Mouse (Mus musculus) heart, embryonic 12.5 days (tissue): ENCODE measurements at regions not wholly inside any gene's neighbourhood (a gene's known extent, or its start where the extent isn't known, plus 50 kb on each side); places are given as distances from the start of the nearest gene placed in this dataset.

Source experiments
- ATAC-seq: fragments of 200-750 bp; cut with Nextera tagmentation; 2 replicates; pipeline ENCODE4 v1.8.0; 2017; ENCODE audit warnings: moderate TSS enrichment, moderate library complexity; ENCODE audit not compliant: insufficient number of reproducible peaks, low FRiP score
- H3K27ac ChIP-seq: fragments of 300-500 bp; sonication (generic); 2 replicates; pipeline ENCODE4 v1.5.1; 2016; ENCODE audit warnings: mild to moderate bottlenecking, moderate library complexity; ENCODE audit not compliant: poor library complexity, severe bottlenecking
- H3K27me3 ChIP-seq: fragments of 300-500 bp; sonication (generic); replicated peaks from 2 replicates; pipeline ENCODE4 v1.6.1; 2016; ENCODE audit warnings: mild to moderate bottlenecking, moderate library complexity
- H3K36me3 ChIP-seq: fragments of 300-500 bp; sonication (generic); 2 replicates; pipeline ENCODE4 v1.6.1; 2016; ENCODE audit warnings: mild to moderate bottlenecking, moderate library complexity
- H3K4me1 ChIP-seq: fragments of 300-500 bp; sonication (generic); replicated peaks from 2 replicates; pipeline ENCODE4 v1.6.1; 2016; ENCODE audit warnings: mild to moderate bottlenecking
- H3K4me2 ChIP-seq: fragments of 300-500 bp; sonication (generic); 2 replicates; pipeline ENCODE4 v1.6.1; 2016; ENCODE audit warnings: mild to moderate bottlenecking, moderate library complexity
- H3K4me3 ChIP-seq: fragments of 300-500 bp; sonication (generic); 2 replicates; pipeline ENCODE4 v1.5.1; 2016; ENCODE audit warnings: mild to moderate bottlenecking
- H3K9ac ChIP-seq: fragments of 300-500 bp; sonication (generic); 2 replicates; pipeline ENCODE4 v1.6.1; 2016; ENCODE audit warnings: mild to moderate bottlenecking, moderate library complexity
- H3K9me3 ChIP-seq: fragments of 300-500 bp; sonication (generic); replicated peaks from 2 replicates; pipeline ENCODE4 v1.6.1; 2016; ENCODE audit warnings: mild to moderate bottlenecking, moderate library complexity
- WGBS: fragments of 180-500 bp; shearing (Covaris S2); methylation state at CpG from one replicate; pipeline ENCODE4 v1.1.7; 2016; 5-methylcytosine and 5-hydroxymethylcytosine counted together

DNA sequence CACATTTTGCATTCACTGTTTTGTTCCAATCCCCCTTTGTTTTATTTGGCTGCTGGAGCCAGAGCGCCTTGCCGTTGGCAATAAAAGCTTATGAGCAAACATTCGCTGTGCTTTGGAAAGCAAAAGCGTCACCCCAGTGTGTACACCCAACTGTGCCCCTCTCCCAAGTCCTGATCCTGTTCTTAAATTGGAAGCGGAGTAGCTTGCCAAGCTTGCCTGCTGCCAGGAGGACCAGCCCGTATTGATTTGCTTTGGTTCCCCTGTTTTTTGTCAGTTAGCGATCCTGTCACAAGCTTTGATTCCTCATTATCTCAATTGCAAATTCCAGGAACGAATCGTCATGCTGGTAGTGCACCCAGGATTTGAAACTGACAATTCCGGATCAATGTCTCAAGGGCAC lies 917.5 kb downstream of the Olfm4 start:
- Histone ChIP-seq H3K9me3 (no peaks in the 10 kb centered on the region), H3K36me3 (no peaks in the 10 kb centered on the region), H3K27me3 (no peaks in the 10 kb centered on the region), H3K4me2 (no peak overlapping the region), H3K4me3 (no peak overlapping the region), H3K27ac (no peak overlapping the region), H3K4me1 (no peaks in the 10 kb centered on the region), H3K9ac (no peak overlapping the region)
- WGBS = 68% methylated on average over 10 of the region's 10 CpGs
- ATAC-seq = no peak

DNA sequence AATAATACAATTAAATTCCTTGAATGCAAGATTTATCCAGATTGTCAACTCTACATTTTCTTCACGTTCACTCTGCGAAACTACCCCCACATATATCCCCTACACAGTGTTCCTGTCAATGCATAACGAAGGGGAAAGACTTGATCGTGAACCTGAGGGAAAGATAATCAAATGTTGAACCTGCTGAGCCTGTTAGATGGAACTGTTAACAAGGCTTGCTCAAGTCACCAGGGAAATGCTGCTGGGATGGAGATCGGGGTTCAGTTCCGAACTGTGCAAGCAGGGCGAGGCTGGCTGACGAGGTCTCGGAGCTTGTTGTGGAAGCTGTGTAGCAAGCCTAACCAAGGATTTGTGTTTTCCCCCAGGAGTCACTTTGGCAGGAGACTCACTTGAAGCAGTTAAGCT lies 917.9 kb downstream of the Olfm4 start:
- no peak overlapping the region for H3K4me3 ChIP-seq
- H3K9me3 ChIP-seq = no peaks in the 10 kb centered on the region
- no peaks in the 10 kb centered on the region for H3K27me3 ChIP-seq
- ATAC-seq = no peak
- H3K27ac ChIP-seq = no peak overlapping the region
- H3K9ac ChIP-seq = no peak overlapping the region
- H3K4me2 ChIP-seq = no peak overlapping the region
- no peaks in the 10 kb centered on the region for H3K36me3 ChIP-seq
- 79% methylated on average over 9 of the region's 9 CpGs for WGBS
- H3K4me1 ChIP-seq = no peaks in the 10 kb centered on the region

DNA sequence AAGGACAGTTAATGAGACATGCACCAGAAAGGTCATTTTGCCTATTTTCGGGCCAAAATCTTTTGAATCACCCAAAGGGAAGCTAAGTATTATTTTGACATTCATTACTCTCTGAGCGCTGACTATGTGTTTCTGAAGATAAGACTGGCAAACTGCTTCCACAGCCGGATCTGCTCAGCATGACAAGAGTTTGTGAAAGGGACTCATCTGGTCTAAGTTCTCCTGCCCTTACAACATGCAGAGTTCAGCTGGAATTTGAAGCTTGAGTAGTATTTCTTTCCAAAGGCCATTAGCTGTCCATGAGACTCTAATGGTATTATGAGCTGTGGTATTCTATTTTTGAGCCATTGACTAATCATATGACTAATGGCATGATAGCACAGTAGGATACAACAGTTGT lies 932.1 kb downstream of the Olfm4 start:
- ATAC-seq = no peak
- Histone ChIP-seq H3K9me3 (no peaks in the 10 kb centered on the region), H3K27me3 (no peaks in the 10 kb centered on the region), H3K36me3 (no peaks in the 10 kb centered on the region), H3K4me2 (no peak overlapping the region), H3K27ac (no peak overlapping the region), H3K4me1 (no peaks in the 10 kb centered on the region), H3K4me3 (no peak overlapping the region), H3K9ac (no peak overlapping the region)
- WGBS = 69% methylated on average over 3 of the region's 3 CpGs

DNA sequence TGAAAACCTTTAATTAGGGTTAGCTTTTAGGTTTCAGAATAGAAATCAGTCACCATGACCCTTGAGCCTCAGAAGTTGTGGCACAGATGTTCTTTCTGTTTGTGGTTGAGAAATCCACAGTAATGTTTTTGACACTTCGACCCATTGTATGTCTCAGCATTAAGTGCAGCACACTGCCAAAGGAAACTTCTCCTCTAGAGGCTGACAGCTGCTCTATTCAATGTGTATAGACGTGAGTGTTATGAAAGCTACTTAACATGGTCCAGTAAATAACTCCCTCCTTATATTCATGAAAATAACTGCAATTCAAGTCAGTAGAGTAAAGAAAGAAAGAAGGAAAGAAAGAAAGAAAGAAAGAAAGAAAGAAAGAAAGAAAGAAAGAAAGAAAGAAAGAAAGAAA lies 939.9 kb downstream of the Olfm4 start:
- no peak overlapping the region for H3K27ac ChIP-seq
- no peaks in the 10 kb centered on the region for H3K27me3 ChIP-seq
- 61% methylated on average over 2 of the region's 2 CpGs for WGBS
- H3K9ac ChIP-seq = no peak overlapping the region
- H3K4me3 ChIP-seq = no peak overlapping the region
- H3K4me2 ChIP-seq = no peak overlapping the region
- H3K36me3 ChIP-seq = no peaks in the 10 kb centered on the region
- ATAC-seq = no peak
- no peaks in the 10 kb centered on the region for H3K9me3 ChIP-seq
- no peaks in the 10 kb centered on the region for H3K4me1 ChIP-seq

DNA sequence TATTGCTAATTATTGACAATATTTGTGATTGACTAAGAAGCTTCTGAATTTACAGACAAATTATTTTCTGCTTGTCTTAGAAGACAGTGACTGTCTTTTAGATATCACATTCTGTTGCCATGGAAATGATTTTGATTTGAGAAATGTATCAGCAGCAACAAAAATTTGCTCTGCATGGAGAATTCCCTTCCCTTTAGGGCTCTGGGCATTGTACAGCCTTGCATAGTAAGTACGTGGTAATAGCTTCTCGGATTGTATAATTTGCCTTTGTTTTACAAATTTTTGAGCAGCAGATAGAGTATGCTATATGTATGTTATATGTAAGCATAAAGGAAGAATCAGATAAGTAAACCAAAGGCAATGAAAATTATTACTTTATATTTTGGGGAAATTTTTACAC lies 976.1 kb downstream of the Olfm4 start:
- no peaks in the 10 kb centered on the region for H3K9me3 ChIP-seq
- H3K4me2 ChIP-seq = no peak overlapping the region
- H3K27me3 ChIP-seq = no peaks in the 10 kb centered on the region
- WGBS = 92% methylated on average over 2 of the region's 2 CpGs
- no peak overlapping the region for H3K27ac ChIP-seq
- no peak overlapping the region for H3K4me3 ChIP-seq
- H3K4me1 ChIP-seq = no peaks in the 10 kb centered on the region
- no peak overlapping the region for H3K9ac ChIP-seq
- no peaks in the 10 kb centered on the region for H3K36me3 ChIP-seq
- no peak for ATAC-seq

DNA sequence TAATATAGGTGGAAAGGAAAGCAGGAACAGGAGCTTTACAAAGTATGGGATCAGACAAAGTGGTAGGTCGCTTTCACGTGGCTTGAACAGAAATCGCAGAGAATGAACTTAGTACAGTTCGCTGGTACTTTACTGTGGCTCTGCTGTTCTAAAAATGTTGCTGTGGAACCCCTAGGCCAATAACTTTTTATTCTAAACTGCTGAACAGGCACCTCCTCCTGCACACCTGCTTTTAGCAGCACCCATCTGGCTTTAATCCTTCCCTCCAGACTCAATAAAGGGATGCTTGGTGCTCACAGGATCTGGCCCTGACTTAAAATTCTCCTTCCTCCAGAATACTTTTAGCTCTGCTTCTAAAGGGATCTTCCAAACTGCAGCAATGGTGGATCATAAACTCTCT lies 991.9 kb downstream of the Olfm4 start:
- Histone ChIP-seq H3K4me3 (no peak overlapping the region), H3K4me2 (no peak overlapping the region), H3K4me1 (peaks cover 7% of the 10 kb centered on the region), H3K27me3 (no peaks in the 10 kb centered on the region), H3K9me3 (no peaks in the 10 kb centered on the region), H3K9ac (no peak overlapping the region), H3K27ac (no peak overlapping the region), H3K36me3 (no peaks in the 10 kb centered on the region)
- no peak for ATAC-seq
- WGBS = 85% methylated on average over 4 of the region's 4 CpGs

DNA sequence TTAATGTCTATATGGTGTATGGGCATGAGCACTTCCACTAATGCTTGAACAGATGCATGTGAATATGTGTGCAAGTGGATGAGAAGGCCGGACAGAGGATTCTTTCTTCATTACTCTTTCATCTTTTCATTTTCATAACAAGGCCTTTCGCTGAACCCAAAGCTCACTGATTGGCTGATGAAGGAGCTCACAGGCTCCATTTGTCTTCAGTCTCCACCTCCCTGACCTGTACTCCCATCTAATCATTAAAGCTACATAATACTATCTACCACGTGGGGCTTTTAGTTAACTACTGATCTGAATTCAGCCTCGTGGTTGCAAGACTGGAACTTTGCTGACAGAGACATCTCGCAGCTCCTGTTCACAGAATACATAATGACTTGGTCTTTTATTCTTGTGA lies 992.8 kb downstream of the Olfm4 start:
- ATAC-seq = no peak
- Histone ChIP-seq H3K9ac (no peak overlapping the region), H3K4me1 (peaks cover 7% of the 10 kb centered on the region), H3K27ac (no peak overlapping the region), H3K4me3 (no peak overlapping the region), H3K27me3 (no peaks in the 10 kb centered on the region), H3K4me2 (no peak overlapping the region), H3K9me3 (no peaks in the 10 kb centered on the region), H3K36me3 (no peaks in the 10 kb centered on the region)
- WGBS = 45% methylated on average over 5 of the region's 5 CpGs

DNA sequence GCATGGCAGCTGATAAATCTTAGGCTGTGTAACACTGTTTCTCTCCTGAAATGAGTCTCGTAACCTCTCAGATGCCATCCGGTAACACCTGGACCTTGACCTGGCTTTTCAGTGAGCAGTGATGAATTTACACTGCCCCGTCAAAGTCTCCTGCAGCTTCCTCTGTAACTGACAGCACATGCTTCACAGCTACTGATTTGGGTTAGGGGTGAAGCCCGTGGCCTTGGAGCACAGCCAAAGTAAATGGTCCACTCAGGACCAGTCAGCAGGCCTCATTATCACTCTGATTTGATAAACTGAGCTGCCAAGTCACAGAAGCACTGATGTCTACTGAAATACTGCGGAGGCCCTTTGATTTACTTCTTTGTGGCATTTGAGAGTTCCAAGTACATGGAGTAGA lies 995.6 kb downstream of the Olfm4 start:
- WGBS = 18% methylated on average over 5 of the region's 5 CpGs
- H3K27ac ChIP-seq = peak overlapping the region; percentile 48; the same call in 1 of the 2 replicates
- peak; percentile 80 for ATAC-seq
- no peaks in the 10 kb centered on the region for H3K36me3 ChIP-seq
- no peak overlapping the region for H3K4me3 ChIP-seq
- peak overlapping the region; percentile 44 for H3K4me2 ChIP-seq
- H3K27me3 ChIP-seq = no peaks in the 10 kb centered on the region
- no peak overlapping the region for H3K9ac ChIP-seq
- H3K4me1 ChIP-seq = peaks cover 7% of the 10 kb centered on the region
- H3K9me3 ChIP-seq = no peaks in the 10 kb centered on the region

DNA sequence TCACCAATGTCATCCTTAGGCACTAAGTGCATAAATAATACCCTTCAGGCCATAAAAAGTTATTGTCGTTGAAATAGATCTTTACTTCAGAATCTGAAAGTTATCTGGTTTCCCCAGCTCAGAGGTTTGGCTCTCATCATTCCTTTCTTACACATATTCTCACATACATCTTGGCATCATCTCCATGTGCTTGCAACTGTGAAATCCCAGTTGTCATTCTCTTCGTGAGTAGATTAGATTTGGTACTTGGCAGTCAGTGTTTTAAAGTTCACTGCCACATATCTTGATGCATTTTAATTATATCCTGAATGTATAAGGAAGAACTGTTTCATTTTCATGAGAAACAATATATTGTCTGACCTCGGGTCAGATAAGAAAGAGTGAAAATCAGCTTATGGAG lies 1006.3 kb downstream of the Olfm4 start:
- Histone ChIP-seq H3K4me1 (no peaks in the 10 kb centered on the region), H3K27me3 (no peaks in the 10 kb centered on the region), H3K27ac (no peak overlapping the region), H3K4me3 (no peak overlapping the region), H3K9ac (no peak overlapping the region), H3K36me3 (no peaks in the 10 kb centered on the region), H3K4me2 (no peak overlapping the region), H3K9me3 (no peaks in the 10 kb centered on the region)
- no peak for ATAC-seq
- 71% methylated on average over 3 of the region's 3 CpGs for WGBS

DNA sequence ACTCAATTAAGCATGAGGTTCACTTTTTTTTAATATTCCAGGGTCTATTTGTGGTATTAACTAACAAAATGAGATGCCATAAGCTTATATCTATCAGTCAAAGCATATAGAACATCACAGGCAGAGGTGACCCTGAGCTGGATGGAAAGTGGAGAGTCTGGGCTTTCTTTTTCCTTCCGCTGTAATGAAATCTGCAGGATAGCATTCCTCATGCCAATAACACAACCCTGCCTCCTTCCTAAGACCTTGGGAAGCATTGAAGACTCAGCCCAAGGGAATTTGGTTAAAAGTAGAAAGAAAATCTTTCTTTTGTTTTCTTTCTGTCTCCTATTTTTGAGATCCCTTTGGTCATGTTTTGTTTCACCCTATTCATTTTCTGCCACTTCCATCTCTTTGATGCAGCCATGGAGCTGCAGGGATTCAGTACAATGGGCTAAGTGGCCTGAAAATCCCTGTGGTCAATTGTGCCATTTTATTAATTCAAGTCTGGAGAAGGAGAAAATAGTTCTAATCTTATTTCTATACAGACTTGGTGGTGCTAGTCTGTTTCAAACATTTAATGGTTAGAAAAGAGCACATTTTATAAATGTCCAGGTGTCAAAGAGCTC lies 1006.9 kb downstream of the Olfm4 start:
- H3K4me2 ChIP-seq = no peak overlapping the region
- 86% methylated on average over 1 of the region's 1 CpGs for WGBS
- no peaks in the 10 kb centered on the region for H3K27me3 ChIP-seq
- no peak overlapping the region for H3K4me3 ChIP-seq
- H3K36me3 ChIP-seq = no peaks in the 10 kb centered on the region
- H3K4me1 ChIP-seq = no peaks in the 10 kb centered on the region
- ATAC-seq = no peak
- no peak overlapping the region for H3K9ac ChIP-seq
- no peak overlapping the region for H3K27ac ChIP-seq
- no peaks in the 10 kb centered on the region for H3K9me3 ChIP-seq

DNA sequence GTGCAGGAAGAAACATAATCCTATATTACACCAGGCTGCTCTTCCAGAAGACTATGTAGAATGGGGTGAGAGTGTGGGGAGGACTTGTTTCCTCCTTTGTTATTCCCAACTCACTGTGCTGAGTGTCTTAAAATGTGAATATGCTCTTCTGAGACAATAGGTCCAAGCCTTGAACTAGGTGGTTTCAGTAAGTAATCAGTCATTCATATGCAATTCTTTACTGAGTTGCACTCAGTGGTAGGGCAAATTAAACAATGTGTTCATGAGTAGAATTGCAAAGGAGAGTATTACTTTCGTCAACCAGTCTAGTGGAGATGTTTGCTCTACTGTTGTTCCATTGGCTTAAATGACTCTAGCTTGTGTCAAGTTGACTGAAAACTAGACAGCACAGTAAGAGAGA lies 1015.1 kb downstream of the Olfm4 start:
- Histone ChIP-seq H3K4me2 (no peak overlapping the region), H3K9ac (no peak overlapping the region), H3K36me3 (no peaks in the 10 kb centered on the region), H3K27ac (no peak overlapping the region), H3K4me3 (no peak overlapping the region), H3K9me3 (no peaks in the 10 kb centered on the region), H3K4me1 (no peaks in the 10 kb centered on the region), H3K27me3 (no peaks in the 10 kb centered on the region)
- 85% methylated on average over 1 of the region's 1 CpGs for WGBS
- ATAC-seq = no peak

DNA sequence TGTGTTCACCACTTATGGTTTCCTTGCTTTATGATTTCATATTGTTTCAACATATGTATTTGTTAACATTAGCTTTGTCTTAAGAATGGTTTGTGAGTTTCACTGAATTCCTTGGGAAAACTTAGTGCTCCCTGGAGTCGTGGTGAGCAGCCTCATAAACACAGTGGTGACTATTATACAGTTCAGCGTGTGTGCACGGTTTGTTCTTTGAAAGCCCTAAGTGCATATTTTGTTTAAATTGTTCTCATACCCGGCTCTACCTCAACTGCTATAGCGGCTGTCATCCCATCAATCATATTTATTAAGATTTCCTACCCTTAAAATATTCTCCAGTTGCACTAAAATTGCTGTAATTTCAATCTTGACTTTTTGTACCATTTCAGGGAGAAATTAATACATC lies 1029.3 kb downstream of the Olfm4 start:
- no peak for ATAC-seq
- H3K4me1 ChIP-seq = no peaks in the 10 kb centered on the region
- no peaks in the 10 kb centered on the region for H3K9me3 ChIP-seq
- H3K9ac ChIP-seq = no peak overlapping the region
- no peak overlapping the region for H3K27ac ChIP-seq
- WGBS = 74% methylated on average over 5 of the region's 5 CpGs
- H3K4me3 ChIP-seq = no peak overlapping the region
- H3K36me3 ChIP-seq = no peaks in the 10 kb centered on the region
- no peaks in the 10 kb centered on the region for H3K27me3 ChIP-seq
- H3K4me2 ChIP-seq = no peak overlapping the region
